8 mouse cellular contexts compared by ENCODE assay signal in genomic region chr16:55822741-55823397, GRCm38 (mm10). TPM values are rescaled to one million over a fixed set of nuclear protein-coding genes. Genes with fewer than 3 reads are reported as not detected.
DNase-seq lines count a peak whose midpoint lies in the region; ATAC-seq and TF ChIP-seq lines count a peak whose summit lies in the region.

No protein-coding gene starts in this region.

- peak overlapping the region; percentile 76 for H3K4me3 ChIP-seq in erythroblast, embryonic 14.5 days (replicated peaks)
- H3K4me3 ChIP-seq in spleen, adult 2 months (ENCODE audit: extremely low read depth, insufficient read depth, insufficient read length), result peak overlapping the region; percentile 86; the same call in 1 of the 2 replicates
- H3K4me3 ChIP-seq in liver, embryonic 11.5 days (ENCODE audit: low read depth, low read length), result peak overlapping the region; percentile 86

- DNase-seq in spleen, adult 2 months (ENCODE audit: low read depth in 1 of 2, low spot score in 2 of 2), result no peak
- no peak for DNase-seq in spleen, adult 12 weeks (ENCODE audit: low spot score)
- DNase-seq in liver, embryonic 11.5 days (ENCODE audit: low spot score), result no peak
- no peak for DNase-seq in frontal cortex, postnatal 25 days (ENCODE audit: low spot score in 2 of 2)
- DNase-seq in cerebellum, adult 18-20 months, result no peak
- DNase-seq in right cerebral cortex, postnatal 14 days, result no peak

- no peaks in the 10 kb centered on the region for H3K9me3 ChIP-seq in erythroblast, embryonic 14.5 days (ENCODE audit: control insufficient read depth, low read length)
- H3K9me3 ChIP-seq in liver, embryonic 11.5 days (ENCODE audit: control insufficient read depth, low read length), result no peaks in the 10 kb centered on the region

- H3K27ac ChIP-seq in spleen, adult 2 months (ENCODE audit: insufficient read depth, low read length), result no peak overlapping the region
- no peak overlapping the region for H3K27ac ChIP-seq in liver, embryonic 11.5 days (ENCODE audit: low read depth, low read length)

- ATAC-seq in erythroblast, adult 5-6 weeks (replicated peaks; ENCODE audit: low FRiP score, poor library complexity, severe bottlenecking), result no peak
- no peak for ATAC-seq in liver, embryonic 11.5 days (replicated peaks; ENCODE audit: low FRiP score)

- TF ChIP-seq CTCF in spleen, adult 2 months (IDR thresholded peaks at IDR 0.05; ENCODE audit: extremely low read depth, insufficient read depth, insufficient read length, insufficient replicate concordance), result no peak

- peaks cover 15% of the 10 kb centered on the region for H3K4me1 ChIP-seq in erythroblast, embryonic 14.5 days (ENCODE audit: control insufficient read depth)
- no peaks in the 10 kb centered on the region for H3K4me1 ChIP-seq in spleen, adult 2 months (ENCODE audit: control insufficient read depth, insufficient read depth, insufficient read length)
- H3K4me1 ChIP-seq in liver, embryonic 11.5 days (replicated peaks; ENCODE audit: control insufficient read depth, insufficient read depth, low read length), result peaks cover 14% of the 10 kb centered on the region

- H3K9ac ChIP-seq in liver, embryonic 11.5 days (ENCODE audit: low read depth, low read length), result no peak overlapping the region

- WGBS in spleen, adult 2 months, result 66% methylated on average over 18 of the region's 18 CpGs
- 39% methylated on average over 18 of the region's 18 CpGs for WGBS in liver, embryonic 11.5 days

- H3K27me3 ChIP-seq in erythroblast, embryonic 14.5 days (ENCODE audit: control insufficient read depth), result peaks cover 39% of the 10 kb centered on the region
- H3K27me3 ChIP-seq in spleen, adult 2 months (ENCODE audit: control insufficient read depth, insufficient read depth, low read length), result no peaks in the 10 kb centered on the region
- H3K27me3 ChIP-seq in liver, embryonic 11.5 days (replicated peaks; ENCODE audit: control insufficient read depth, insufficient read depth, low read length), result no peaks in the 10 kb centered on the region

- H3K4me2 ChIP-seq in liver, embryonic 11.5 days, result peak overlapping the region; percentile 97

- TF ChIP-seq POLR2A in spleen, adult 2 months (IDR thresholded peaks at IDR 0.05; ENCODE audit: low read depth, low read length), result no peak

- H3K36me3 ChIP-seq in erythroblast, embryonic 14.5 days (ENCODE audit: control insufficient read depth), result peaks cover 2% of the 10 kb centered on the region
- H3K36me3 ChIP-seq in spleen, adult 2 months (ENCODE audit: control insufficient read depth, insufficient read depth, low read length), result peaks cover 10% of the 10 kb centered on the region
- 0 out of 2 replicates have a peak, but pooled peaks cover 4% of the 10 kb centered on the region for H3K36me3 ChIP-seq in liver, embryonic 11.5 days (ENCODE audit: control insufficient read depth, insufficient read depth, low read length)

RNA-seq across cellular contexts. Expression of gene Nfkbiz, which starts 15.8 kb away (rescaled TPM):
- polyA plus RNA-seq in erythroblast, embryonic 14.5 days (2012), result 0.04 and 0.09 TPM in 2 replicates
- 6.0 and 8.4 TPM in 2 replicates for total RNA-seq in erythroblast, adult 5-6 weeks (2015; ENCODE audit: low replicate concordance)
- total RNA-seq in erythroblast, adult 5-6 weeks (2017; ENCODE audit: low replicate concordance), result 2.6 and 5.3 TPM in 2 replicates
- 16.6 and 21.5 TPM in 2 replicates for polyA plus RNA-seq in spleen, adult 2 months (2012; rRNA removed)
- 4.5 and 4.6 TPM in 2 replicates for polyA plus RNA-seq in liver, embryonic 11.5 days (2014; fragmentation: Nextera tagmentation; extraction: Ambion mirVana)
